Mouse (Mus musculus): Measurements from ENCODE around the gene Ccnjl.
A peak's percentile ranks its signal among the peaks of the same experiment; 100 is the strongest.

Gene Ccnjl

GRCm38 (mm10) chr11:43569188-43569587 is 40.6 kb downstream of the Ccnjl start:
- no peak for DNase-seq (ENCODE audit: low spot score)

GRCm38 (mm10) chr11:43569595-43569994 is 41.0 kb downstream of the Ccnjl start:
- peak; percentile 90 for DNase-seq (ENCODE audit: low spot score)

- DNase-seq (ENCODE audit: low spot score): no peak
These were observed 46.4 kb downstream of the Ccnjl start for GRCm38 (mm10) chr11:43575061-43575375.

- DNase-seq (ENCODE audit: low spot score): no peak
These were observed 47.0 kb downstream of the Ccnjl start for GRCm38 (mm10) chr11:43575376-43576151.

- no peak for DNase-seq (ENCODE audit: low spot score)
These were observed 49.3 kb downstream of the Ccnjl start for GRCm38 (mm10) chr11:43577713-43578478.

GRCm38 (mm10) chr11:43585211-43586005 is 56.8 kb downstream of the Ccnjl start:
- no peak for DNase-seq (ENCODE audit: low spot score)

- DNase-seq (ENCODE audit: low spot score): peak; percentile 72
These were observed 57.9 kb downstream of the Ccnjl start, which contains the start of gene 4933415A04Rik for GRCm38 (mm10) chr11:43586324-43587090. Gene 4933415A04Rik, plus strand, starts transcription at chr11:43587040.

GRCm38 (mm10) chr11:43589530-43590072 is 61.0 kb downstream of the Ccnjl start:
- DNase-seq (ENCODE audit: low spot score): no peak

GRCm38 (mm10) chr11:43601440-43601839 is 72.9 kb downstream of the Ccnjl start, which contains the start of gene Fabp6:
Gene Fabp6, minus strand, starts transcription at chr11:43601540.
- DNase-seq (ENCODE audit: low spot score): no peak

GRCm38 (mm10) chr11:43604207-43604606 is 75.6 kb downstream of the Ccnjl start:
- no peak for DNase-seq (ENCODE audit: low spot score)

GRCm38 (mm10) chr11:43604891-43605290 is 76.3 kb downstream of the Ccnjl start:
- DNase-seq (ENCODE audit: low spot score): no peak

GRCm38 (mm10) chr11:43605859-43606258 is 77.3 kb downstream of the Ccnjl start:
- no peak for DNase-seq (ENCODE audit: low spot score)

- no peak for DNase-seq (ENCODE audit: low spot score)
These were observed 79.9 kb downstream of the Ccnjl start for GRCm38 (mm10) chr11:43608440-43608839.

- DNase-seq (ENCODE audit: low spot score): no peak
These were observed 81.5 kb downstream of the Ccnjl start for GRCm38 (mm10) chr11:43610006-43610661.

GRCm38 (mm10) chr11:43610662-43611033 is 82.1 kb downstream of the Ccnjl start:
- peak; percentile 28 for DNase-seq (ENCODE audit: low spot score)

GRCm38 (mm10) chr11:43612834-43613488 is 84.4 kb downstream of the Ccnjl start:
- peak; percentile 67 for DNase-seq (ENCODE audit: low spot score)

- no peak for DNase-seq (ENCODE audit: low spot score)
These were observed 89.3 kb downstream of the Ccnjl start for GRCm38 (mm10) chr11:43617924-43618323.

- no peak for DNase-seq (ENCODE audit: low spot score)
These were observed 89.8 kb downstream of the Ccnjl start for GRCm38 (mm10) chr11:43618403-43618802.

GRCm38 (mm10) chr11:43621769-43622168 is 93.2 kb downstream of the Ccnjl start:
- no peak for DNase-seq (ENCODE audit: low spot score)

GRCm38 (mm10) chr11:43624341-43624740 is 95.8 kb downstream of the Ccnjl start:
- DNase-seq (ENCODE audit: low spot score): no peak
